Comparison of ENCODE assay signal across 25 mouse cellular contexts in the genomic region with DNA sequence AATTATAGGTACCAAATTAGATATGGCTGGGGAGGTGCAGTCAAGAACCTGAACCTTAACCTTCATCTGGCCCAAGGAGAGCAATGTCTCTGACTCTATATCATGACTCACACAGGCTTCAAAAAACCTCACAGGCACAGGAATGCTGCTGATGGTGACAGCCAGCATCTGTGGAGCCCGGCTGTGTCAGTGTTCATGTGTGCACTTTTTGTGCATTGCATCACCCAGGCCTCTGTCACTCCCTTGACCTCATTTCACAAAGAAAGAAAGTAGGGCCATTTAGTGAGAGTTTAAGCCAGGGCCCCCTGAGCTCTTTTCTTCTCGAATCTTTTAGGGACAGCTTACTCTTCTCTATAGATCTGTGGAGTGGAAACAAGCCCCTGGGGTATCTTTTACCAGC. TPM values are rescaled to one million over a fixed set of nuclear protein-coding genes. Genes with fewer than 3 reads are reported as not detected.
DNase-seq lines count a peak whose midpoint lies in the region; ATAC-seq lines count a peak whose summit lies in the region.
"Had no signal": no experiment of that assay in that cellular context is flagged by ENCODE, and none has a peak within 500 bp of the region (broad histone marks: within the 10 kb centered on the region; RNA-seq: fewer than 3 reads in every experiment).

No protein-coding gene starts in this region.

- DNase-seq in lung, postnatal 36 days = peak; percentile 3
- DNase-seq in lung, adult 18-20 months = no peak
- DNase-seq in adrenal gland, adult 8-10 months = peak; percentile 32
- DNase-seq in adrenal gland, postnatal 36 days = peak; percentile 46 to 52
- DNase-seq in frontal cortex, postnatal 14 days (ENCODE audit: low spot score in 2 of 2) = no peak
- DNase-seq in testis, postnatal 14 days (ENCODE audit: low spot score) = no peak
- DNase-seq in midbrain, embryonic 14.5 days = no peak
- DNase-seq: cerebellum, adult 11 months; cerebellum, adult 8-10 months; cerebellum, postnatal 14 days; embryo, embryonic 11 days; gastrocnemius, postnatal 10 days; heart, postnatal 14 days had no signal

- H3K9ac ChIP-seq in midbrain, embryonic 14.5 days (replicated peaks; ENCODE audit: low read length) = no peak overlapping the region
- H3K9ac ChIP-seq: embryonic facial prominence, embryonic 15.5 days; heart, embryonic 15.5 days; hindbrain, embryonic 13.5 days had no signal

- H3K4me1 ChIP-seq in midbrain, embryonic 14.5 days (ENCODE audit: control insufficient read depth, insufficient read depth, low read length) = no peaks in the 10 kb centered on the region
- H3K4me1 ChIP-seq: embryonic facial prominence, embryonic 15.5 days; heart, embryonic 15.5 days; hindbrain, embryonic 13.5 days had no signal

- no peaks in the 10 kb centered on the region for H3K9me3 ChIP-seq in midbrain, embryonic 14.5 days (ENCODE audit: control insufficient read depth, low read length)
- H3K9me3 ChIP-seq: embryonic facial prominence, embryonic 15.5 days; forebrain, embryonic 10.5 days; heart, embryonic 15.5 days; hindbrain, embryonic 13.5 days had no signal

- no peak overlapping the region for H3K27ac ChIP-seq in midbrain, embryonic 14.5 days (replicated peaks; ENCODE audit: low read depth, low read length)
- H3K27ac ChIP-seq: embryonic facial prominence, embryonic 15.5 days; forebrain, embryonic 10.5 days; heart, embryonic 15.5 days; hindbrain, embryonic 13.5 days; hindbrain, postnatal 0 days had no signal

- no peak overlapping the region for H3K4me2 ChIP-seq in midbrain, embryonic 14.5 days (ENCODE audit: low read length)
- H3K4me2 ChIP-seq: embryonic facial prominence, embryonic 15.5 days; heart, embryonic 11.5 days; heart, embryonic 15.5 days; hindbrain, embryonic 13.5 days had no signal

- ATAC-seq in midbrain, embryonic 14.5 days (ENCODE audit: low FRiP score, low TSS enrichment) = no peak
- ATAC-seq: hindbrain, postnatal 0 days had no signal

- H3K27me3 ChIP-seq in midbrain, embryonic 14.5 days (ENCODE audit: control insufficient read depth, insufficient read depth, low read length) = no peaks in the 10 kb centered on the region

- H3K4me3 ChIP-seq in midbrain, embryonic 14.5 days (replicated peaks; ENCODE audit: low read depth, low read length) = no peak overlapping the region
- H3K4me3 ChIP-seq: embryonic facial prominence, embryonic 15.5 days; erythroblast, embryonic 14.5 days; forebrain, embryonic 10.5 days; heart, embryonic 15.5 days; hindbrain, embryonic 13.5 days had no signal

- 18% methylated on average over 2 of the region's 2 CpGs for WGBS in midbrain, embryonic 14.5 days

- no peaks in the 10 kb centered on the region for H3K36me3 ChIP-seq in midbrain, embryonic 14.5 days (ENCODE audit: control insufficient read depth, insufficient read depth, low read length)
- H3K36me3 ChIP-seq: embryonic facial prominence, embryonic 15.5 days; forebrain, embryonic 10.5 days; heart, embryonic 15.5 days; hindbrain, embryonic 13.5 days had no signal

RNA-seq across cellular contexts. Expression of a gene that starts 9.4 kb away (rescaled TPM):
- total RNA-seq in adrenal gland, adult 8-10 months (2022) = under 1 TPM in 3 of 4 experiments, not detected in 1; 0.20 to 0.83 (median 0.55) TPM
- total RNA-seq in adrenal gland, postnatal 36 days (2021) = under 1 TPM; 0.63 to 0.66 TPM
- 1.6 TPM in 1 of 2 replicates, not detected in the other for polyA plus RNA-seq in midbrain, embryonic 14.5 days (2014; fragmentation: Nextera tagmentation; extraction: Ambion mirVana)
- total RNA-seq: common myeloid progenitor, adult 5-6 weeks; heart, adult 18-20 months; heart, postnatal 14 days; hematopoietic stem cell, adult 5-6 weeks had no signal
- polyA plus RNA-seq: embryonic facial prominence, embryonic 11.5 days; embryonic facial prominence, embryonic 15.5 days; erythroblast, embryonic 14.5 days; heart, embryonic 15.5 days; intestine, embryonic 14.5 days had no signal

RNA-seq across cellular contexts. Expression of a gene that starts 52.2 kb away (rescaled TPM):
- 1 to 10 TPM in 3 of 4 experiments, under 1 TPM in 1; 0.63 to 9.7 (median 3.0) TPM for total RNA-seq in adrenal gland, adult 8-10 months (2022)
- total RNA-seq in adrenal gland, postnatal 36 days (2021) = 1 to 10 TPM in 1 of 2 experiments, under 1 TPM in 1; 0.59 to 1.8 TPM
- 0.51 and 33.1 TPM in 2 replicates for polyA plus RNA-seq in midbrain, embryonic 14.5 days (2014; fragmentation: Nextera tagmentation; extraction: Ambion mirVana)

Comparison
In these comparisons a context has a peak if more than half of its experiments do, and no peak if none do; other contexts are left out.
1. DNase-seq: peak in lung, postnatal 36 days (single experiment), adrenal gland, adult 8-10 months (single experiment) and adrenal gland, postnatal 36 days (2 of 2); none in lung, adult 18-20 months (0 of 2), frontal cortex, postnatal 14 days (0 of 2), testis, postnatal 14 days (single experiment) and midbrain, embryonic 14.5 days (single experiment).